Mouse (Mus musculus) heart, embryonic 14.5 days (tissue): ENCODE measurements around the gene Golt1a. TPM values are rescaled to one million over a fixed set of nuclear protein-coding genes. Genes with fewer than 3 reads are reported as not detected.

Experiments
- ATAC-seq: fragments of 200-750 bp; cut with Nextera tagmentation; 2 replicates; pipeline ENCODE4 v1.8.0; 2017; ENCODE audit warnings: low read depth, moderate TSS enrichment; ENCODE audit not compliant: insufficient number of reproducible peaks, insufficient read depth, low FRiP score
- H3K27ac ChIP-seq, 2 experiments: fragments of 200-500 bp in 1 of 2; fragments of 300-500 bp in 1 of 2; sonication (generic) in 1 of 2; replicated peaks in 1 of 2; 2 replicates each; pipeline ENCODE4 v1.5.1; 2012 to 2014; ENCODE audit warnings: low read depth in 2 of 2, low read length in 2 of 2, control low read depth in 1 of 2, mild to moderate bottlenecking in 1 of 2, mixed read lengths in 1 of 2; ENCODE audit not compliant: control insufficient read depth in 1 of 2, insufficient read depth in 1 of 2
- H3K27me3 ChIP-seq: fragments of 300-500 bp; sonication (generic); 2 replicates; pipeline ENCODE4 v1.6.1; 2014; ENCODE audit warnings: mild to moderate bottlenecking, low read length, control low read depth; ENCODE audit not compliant: control insufficient read depth, insufficient read depth
- H3K36me3 ChIP-seq: fragments of 300-500 bp; sonication (generic); 2 replicates; pipeline ENCODE4 v1.6.1; 2014; ENCODE audit warnings: mild to moderate bottlenecking, control low read depth, low read length, mixed read lengths; ENCODE audit not compliant: control insufficient read depth, insufficient read depth
- H3K4me1 ChIP-seq, 2 experiments: fragments of 200-500 bp in 1 of 2; fragments of 300-500 bp in 1 of 2; sonication (generic) in 1 of 2; 2 replicates each; pipeline ENCODE4 v1.6.1; 2012 to 2014; ENCODE audit warnings: low read length in 2 of 2, control low read depth in 1 of 2, mixed read lengths in 1 of 2; ENCODE audit not compliant: control insufficient read depth in 2 of 2, insufficient read depth in 2 of 2
- H3K4me2 ChIP-seq: fragments of 300-500 bp; sonication (generic); 2 replicates; pipeline ENCODE4 v1.6.1; 2014; ENCODE audit warnings: mild to moderate bottlenecking, low read length
- H3K4me3 ChIP-seq, 2 experiments: fragments of 200-500 bp in 1 of 2; fragments of 300-500 bp in 1 of 2; sonication (generic) in 1 of 2; 2 replicates each; pipeline ENCODE4 v1.5.1; 2012 to 2014; ENCODE audit warnings: low read length in 2 of 2, mild to moderate bottlenecking in 2 of 2, control low read depth in 1 of 2, low read depth in 1 of 2, moderate library complexity in 1 of 2; ENCODE audit not compliant: control insufficient read depth in 1 of 2, insufficient read depth in 1 of 2
- H3K9ac ChIP-seq: fragments of 300-500 bp; sonication (generic); 2 replicates; pipeline ENCODE4 v1.6.1; 2014; ENCODE audit warnings: mild to moderate bottlenecking, low read length
- H3K9me3 ChIP-seq: fragments of 300-500 bp; sonication (generic); 2 replicates; pipeline ENCODE4 v1.6.1; 2016; ENCODE audit warnings: low read length, control low read depth; ENCODE audit not compliant: control insufficient read depth
- whole genome bisulfite sequencing: fragments of 180-500 bp; shearing (Covaris S2); extraction: QIAGEN DNeasy Blood & Tissue Kit; methylation state at CpG from one replicate; pipeline ENCODE4 v1.1.7; 2014; 5-methylcytosine and 5-hydroxymethylcytosine counted together
- polyA plus RNA-seq: library from polyadenylated mRNA; unstranded; fragments of >200 nt; fragmentation: Nextera tagmentation; extraction: Ambion mirVana; gene quantifications from 2 replicates; pipeline ENCODE4 v1.2.1, GENCODE M21; 2014

The Golt1a gene
- polyA plus RNA-seq, 1 experiment from 2014 or later, result not detected

DNA sequence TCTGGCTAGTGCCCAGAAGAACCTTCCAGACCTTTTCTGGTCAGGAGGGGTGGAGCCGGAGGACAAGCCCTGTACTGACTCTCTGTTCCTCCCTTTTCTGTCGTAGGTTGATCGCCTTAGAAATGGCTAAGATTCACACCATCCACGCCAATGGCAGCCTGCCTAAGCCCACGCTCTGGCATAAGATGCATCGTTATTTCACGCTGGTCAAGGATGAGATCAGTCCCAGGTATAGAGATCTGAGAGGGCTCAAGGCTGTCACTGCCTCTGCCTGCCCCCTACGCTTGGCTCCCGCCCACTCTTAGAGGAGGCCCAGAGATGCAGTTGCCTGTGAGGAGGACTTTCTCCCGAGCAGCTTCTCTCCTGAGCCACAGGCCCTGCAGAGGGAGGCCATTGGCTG is 59.0 kb downstream of the Golt1a start:
- ATAC-seq, result no peak
- Histone ChIP-seq H3K27ac (no peak overlapping the region), H3K36me3 (no peaks in the 10 kb centered on the region), H3K9me3 (no peaks in the 10 kb centered on the region), H3K27me3 (peaks cover 18% of the 10 kb centered on the region), H3K9ac (no peak overlapping the region), H3K4me3 (no peak overlapping the region), H3K4me2 (no peak overlapping the region), H3K4me1 (peaks cover 18 to 26% of the 10 kb centered on the region in 2 experiments)
- 61% methylated on average over 10 of the region's 10 CpGs for whole genome bisulfite sequencing

DNA sequence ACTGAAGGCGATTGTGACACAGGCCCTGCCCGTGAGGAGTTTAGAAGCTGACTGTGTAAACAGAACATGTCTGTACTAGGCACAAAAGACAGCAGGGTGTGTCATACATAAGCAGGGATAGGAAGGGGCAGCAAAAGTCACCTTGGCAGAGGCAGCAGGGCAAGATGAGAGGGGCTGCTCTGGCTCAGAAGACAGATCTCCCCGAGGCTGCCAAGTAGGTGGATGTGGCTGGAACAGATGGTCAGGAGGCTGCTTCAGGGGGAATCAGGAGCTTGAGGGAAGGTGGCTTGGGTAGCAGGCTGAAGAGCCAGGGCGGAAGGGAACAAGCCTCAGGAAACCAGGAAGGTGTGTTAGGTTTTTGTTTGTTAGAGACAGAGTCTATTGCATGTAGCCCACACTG is 60.8 kb downstream of the Golt1a start:
- Histone ChIP-seq H3K4me3 (no peak overlapping the region), H3K36me3 (no peaks in the 10 kb centered on the region), H3K27me3 (peaks cover 7% of the 10 kb centered on the region; the same call in 1 of the 2 replicates), H3K9me3 (no peaks in the 10 kb centered on the region), H3K4me2 (no peak overlapping the region), H3K27ac (no peak overlapping the region), H3K4me1 (peaks cover 10 to 15% of the 10 kb centered on the region in 2 experiments), H3K9ac (no peak overlapping the region)
- no peak for ATAC-seq
- WGBS, result 76% methylated on average over 4 of the region's 4 CpGs

DNA sequence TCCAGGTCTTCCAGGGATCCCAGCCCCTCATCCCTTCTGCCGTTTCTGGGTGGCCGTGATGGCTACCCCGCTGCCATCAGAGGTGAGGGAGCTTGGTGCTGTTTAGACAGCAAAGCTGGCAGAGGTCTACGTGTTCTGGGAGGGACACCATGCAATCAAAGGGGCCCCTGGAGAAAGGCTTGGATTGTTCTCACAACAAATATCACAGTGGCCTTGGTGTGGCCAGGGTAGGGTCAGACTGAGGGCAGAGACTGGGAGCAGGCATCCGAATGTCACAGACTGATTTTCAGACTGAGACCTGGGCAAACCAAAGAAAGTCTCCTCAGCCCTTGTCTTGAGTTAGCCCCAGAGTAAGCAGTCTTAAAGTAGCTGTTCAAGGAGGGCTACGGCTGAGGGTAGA is 61.8 kb downstream of the Golt1a start:
- ATAC-seq, result no peak
- H3K9me3 ChIP-seq, result no peaks in the 10 kb centered on the region
- H3K27me3 ChIP-seq, result no peaks in the 10 kb centered on the region
- H3K4me3 ChIP-seq, result no peak overlapping the region
- H3K9ac ChIP-seq, result no peak overlapping the region
- H3K36me3 ChIP-seq, result no peaks in the 10 kb centered on the region
- H3K4me2 ChIP-seq, result no peak overlapping the region
- H3K27ac ChIP-seq, result no peak overlapping the region
- H3K4me1 ChIP-seq, result peaks cover 8 to 12% of the 10 kb centered on the region in 2 experiments; a peak in 3 of 4 replicates
- WGBS, result 72% methylated on average over 6 of the region's 6 CpGs

DNA sequence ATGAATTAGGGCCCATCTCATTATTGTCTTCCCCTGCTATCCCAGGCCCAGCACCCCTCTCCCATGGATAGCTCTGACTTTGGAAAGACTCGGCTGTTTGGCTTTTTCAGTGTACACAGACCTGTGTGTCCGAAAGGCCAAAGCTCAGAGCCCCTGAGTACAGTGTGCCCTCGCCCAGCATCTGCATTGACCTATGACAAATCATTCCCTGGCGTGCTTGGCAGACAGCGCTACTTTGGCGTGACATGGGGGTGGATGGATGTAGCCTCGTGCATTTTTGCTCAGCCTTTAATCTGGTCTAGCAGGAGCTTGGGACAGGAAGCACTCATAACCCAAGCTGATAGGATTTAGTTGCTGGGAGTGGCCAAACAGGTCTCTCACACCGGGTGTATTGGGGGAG is 62.5 kb downstream of the Golt1a start:
- Histone ChIP-seq H3K4me3 (no peak overlapping the region), H3K27me3 (no peaks in the 10 kb centered on the region), H3K4me2 (no peak overlapping the region), H3K27ac (no peak overlapping the region), H3K9ac (no peak overlapping the region), H3K4me1 (peaks cover 8 to 12% of the 10 kb centered on the region in 2 experiments; a peak in 3 of 4 replicates), H3K9me3 (no peaks in the 10 kb centered on the region), H3K36me3 (no peaks in the 10 kb centered on the region)
- WGBS, result 52% methylated on average over 8 of the region's 8 CpGs
- no peak for ATAC-seq

Other genes starting within 250 kb of the Golt1a start
- 24.5 and 24.6 TPM in 2 replicates for gene Ppp1r15b, start 178.7 kb upstream of the Golt1a start, polyA plus RNA-seq
- gene Plekha6, start 145.6 kb upstream of the Golt1a start, polyA plus RNA-seq, result 12.4 and 16.5 TPM in 2 replicates
- gene Kiss1, start 12.1 kb downstream of the Golt1a start, polyA plus RNA-seq, result not detected in 2 replicates
- not detected in 2 replicates for gene Ren1, start 40.7 kb downstream of the Golt1a start, polyA plus RNA-seq
- 0.85 and 1.6 TPM in 2 replicates for gene Etnk2, start 53.8 kb downstream of the Golt1a start, polyA plus RNA-seq
- 3.5 and 5.2 TPM in 2 replicates for gene Sox13, start 114.6 kb downstream of the Golt1a start, polyA plus RNA-seq